Mouse (Mus musculus) E14TG2a.4 (cell line): ENCODE results near the gene Ltf.

ENCODE experiments used
- CTCF ChIP-seq: conservative IDR thresholded peaks from 2 replicates; pipeline ENCODE4 v1.5.1; 2014; ENCODE audit warnings: low read length
- NANOG ChIP-seq: IDR thresholded peaks from 2 replicates; pipeline ENCODE4 v1.6.1; 2014; ENCODE audit warnings: borderline replicate concordance, low read length, mixed read lengths

DNA sequence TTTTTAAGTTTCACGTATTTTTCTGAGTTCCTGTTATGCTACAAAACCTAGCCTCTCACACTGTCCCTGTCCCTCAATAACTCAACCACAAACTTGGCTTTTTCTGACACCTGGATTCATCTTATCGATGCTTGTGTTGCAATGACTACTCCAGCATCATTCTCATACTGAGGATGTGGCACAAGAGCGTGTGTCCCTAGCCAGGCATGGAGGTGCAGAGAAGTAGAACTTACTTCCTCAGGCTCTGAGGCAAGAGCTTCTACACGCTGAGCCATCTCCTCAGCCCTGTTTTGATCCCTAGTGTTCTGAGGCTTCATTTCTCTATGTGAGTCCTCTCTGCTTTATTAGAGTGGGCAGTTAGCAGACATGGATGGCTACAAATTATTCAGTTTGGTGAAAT is 14.6 kb downstream of the Ltf start:
- TF ChIP-seq CTCF (no peak), NANOG (no peak)
